Mouse (Mus musculus) right cerebral cortex, adult 18-20 months (tissue): Measurements from ENCODE around the gene Rngtt.

ENCODE experiments used
- DNase-seq: peaks from one replicate; pipeline ENCODE4 v3.0.0; 2022; ENCODE audit warnings: mixed read lengths

The Rngtt gene

GRCm38 (mm10) chr4:33523774-33524173, 213.7 kb downstream of the Rngtt start:
- DNase-seq, result no peak

GRCm38 (mm10) chr4:33524481-33525141, 214.5 kb downstream of the Rngtt start:
- peak; percentile 48 for DNase-seq

- DNase-seq, result no peak
These were observed 215.2 kb downstream of the Rngtt start for GRCm38 (mm10) chr4:33525272-33525671.

GRCm38 (mm10) chr4:33526092-33526491, 216.0 kb downstream of the Rngtt start:
- DNase-seq, result no peak

GRCm38 (mm10) chr4:33526675-33527074, 216.6 kb downstream of the Rngtt start:
- DNase-seq, result peak; percentile 72

- no peak for DNase-seq
These were observed 222.5 kb downstream of the Rngtt start for GRCm38 (mm10) chr4:33532596-33532995.

GRCm38 (mm10) chr4:33544755-33545576, 234.9 kb downstream of the Rngtt start:
- no peak for DNase-seq

- DNase-seq, result no peak
These were observed 235.4 kb downstream of the Rngtt start for GRCm38 (mm10) chr4:33545577-33545879.

GRCm38 (mm10) chr4:33546278-33546677, 236.2 kb downstream of the Rngtt start:
- DNase-seq, result no peak

- no peak for DNase-seq
These were observed 237.3 kb downstream of the Rngtt start for GRCm38 (mm10) chr4:33547315-33547929.

- DNase-seq, result no peak
These were observed 239.5 kb downstream of the Rngtt start for GRCm38 (mm10) chr4:33549606-33550005.
